Mouse (Mus musculus): Measurements from ENCODE around the gene Anapc5.

The Anapc5 gene

GRCm38 (mm10) chr5:122767283-122767682 lies 53.9 kb downstream of the Anapc5 start:
- DNase-seq = peak in 1 of 2 experiments; percentile 42

GRCm38 (mm10) chr5:122764032-122764464 lies 57.1 kb downstream of the Anapc5 start:
- peak; percentile 79 to 82 for DNase-seq

GRCm38 (mm10) chr5:122763271-122764031 lies 57.7 kb downstream of the Anapc5 start:
- peak; percentile 45 to 66 for DNase-seq

GRCm38 (mm10) chr5:122756680-122757079 lies 64.5 kb downstream of the Anapc5 start:
- peak; percentile 80 to 82 for DNase-seq

GRCm38 (mm10) chr5:122756144-122756543 lies 65.0 kb downstream of the Anapc5 start:
- no peak for DNase-seq

GRCm38 (mm10) chr5:122755620-122756019 lies 65.5 kb downstream of the Anapc5 start:
- DNase-seq = no peak

GRCm38 (mm10) chr5:122754477-122754876 lies 66.7 kb downstream of the Anapc5 start:
- DNase-seq = no peak

GRCm38 (mm10) chr5:122747950-122748349 lies 73.2 kb downstream of the Anapc5 start:
- DNase-seq = no peak

- no peak for DNase-seq
Measured at GRCm38 (mm10) chr5:122743880-122744422, 77.2 kb downstream of the Anapc5 start.
